Mouse (Mus musculus) C2C12 (cell line): ENCODE results near the gene Sh3kbp1. TPM values are rescaled to one million over a fixed set of nuclear protein-coding genes. Genes with fewer than 3 reads are reported as not detected.

ENCODE experiments used
- H3K27me3 ChIP-seq: one replicate; pipeline ENCODE4 v1.6.1; 2011; ENCODE audit not compliant: control insufficient read depth, insufficient read depth, insufficient read length
- H3K36me3 ChIP-seq: one replicate; pipeline ENCODE4 v1.6.1; 2011; ENCODE audit not compliant: control insufficient read depth, insufficient read depth
- H3K4me3 ChIP-seq: one replicate; pipeline ENCODE4 v1.5.1; 2011; ENCODE audit warnings: mild to moderate bottlenecking, control low read depth; ENCODE audit not compliant: poor library complexity, insufficient read depth, severe bottlenecking
- H3K79me2 ChIP-seq: one replicate; pipeline ENCODE4 v1.6.1; 2011; ENCODE audit not compliant: control insufficient read depth, insufficient read depth
- H3K79me3 ChIP-seq: one replicate; pipeline ENCODE4 v1.6.1; 2011; ENCODE audit warnings: low read depth, control low read depth
- H3ac ChIP-seq: one replicate; pipeline ENCODE3; 2011; ENCODE audit warnings: low read depth; ENCODE audit not compliant: control insufficient read depth, insufficient read length
- CEBPB ChIP-seq: IDR thresholded peaks from one replicate; pipeline ENCODE4 v1.6.1; 2011; ENCODE audit warnings: low read depth, mild to moderate bottlenecking, control low read depth, moderate library complexity
- CTCF ChIP-seq: IDR thresholded peaks from one replicate; pipeline ENCODE4 v1.5.1; 2011; ENCODE audit not compliant: control insufficient read depth, insufficient read depth, insufficient read length
- FOSL1 ChIP-seq: IDR thresholded peaks from one replicate; pipeline ENCODE4 v1.8.0; 2011; ENCODE audit warnings: mild to moderate bottlenecking, low read length; ENCODE audit not compliant: poor library complexity, insufficient read depth, severe bottlenecking
- MAX ChIP-seq: IDR thresholded peaks from one replicate; pipeline ENCODE4 v1.6.1; 2011; ENCODE audit warnings: mild to moderate bottlenecking, control low read depth
- MYOD1 ChIP-seq: IDR thresholded peaks from one replicate; pipeline ENCODE4 v1.6.1; 2011; ENCODE audit warnings: low read depth; ENCODE audit not compliant: control insufficient read depth, insufficient read length
- MYOG ChIP-seq: IDR thresholded peaks from one replicate; pipeline ENCODE4 v1.6.1; 2011; ENCODE audit not compliant: control insufficient read depth, insufficient read length; ENCODE audit errors: extremely low read depth
- USF1 ChIP-seq: IDR thresholded peaks from one replicate; pipeline ENCODE4 v1.6.1; 2011; ENCODE audit warnings: low read depth, mild to moderate bottlenecking, control low read depth, moderate library complexity
- polyA plus RNA-seq: library from polyadenylated mRNA; unstranded; fragments of >200 nt; fragmentation: generic; extraction: Trizol; gene quantifications from one replicate; pipeline ENCODE4 v1.2.1, GENCODE M21; 2012; ENCODE audit warnings: missing spikeins

The Sh3kbp1 gene
- polyA plus RNA-seq, 1 experiment, result 46.2 TPM

- Histone ChIP-seq H3ac (no peak overlapping the region), H3K79me3 (no peaks in the 10 kb centered on the region), H3K79me2 (no peaks in the 10 kb centered on the region), H3K27me3 (no peaks in the 10 kb centered on the region), H3K4me3 (no peak overlapping the region), H3K36me3 (peaks cover 10% of the 10 kb centered on the region)
- TF ChIP-seq CEBPB (no peak), CTCF (no peak), MAX (no peak), MYOG (no peak)
These were observed 316.5 kb downstream of the Sh3kbp1 start for GRCm38 (mm10) chrX:159943586-159943985.

GRCm38 (mm10) chrX:159953546-159954429 is 326.7 kb downstream of the Sh3kbp1 start:
- Histone ChIP-seq H3K36me3 (peaks cover 6% of the 10 kb centered on the region), H3K79me2 (no peaks in the 10 kb centered on the region), H3K79me3 (peaks cover 6% of the 10 kb centered on the region), H3K4me3 (no peak overlapping the region), H3ac (no peak overlapping the region), H3K27me3 (no peaks in the 10 kb centered on the region)
- TF ChIP-seq CEBPB, result peak; percentile 43
- TF ChIP-seq MYOD1, result peak; percentile 5
- no peak for TF ChIP-seq USF1
- no peak for TF ChIP-seq FOSL1

GRCm38 (mm10) chrX:159954430-159954779 is 327.3 kb downstream of the Sh3kbp1 start:
- Histone ChIP-seq H3K36me3 (peaks cover 11% of the 10 kb centered on the region), H3ac (no peak overlapping the region), H3K4me3 (no peak overlapping the region), H3K79me3 (peaks cover 6% of the 10 kb centered on the region), H3K27me3 (no peaks in the 10 kb centered on the region), H3K79me2 (no peaks in the 10 kb centered on the region)
- no peak for TF ChIP-seq MYOG

GRCm38 (mm10) chrX:159955433-159955832 is 328.4 kb downstream of the Sh3kbp1 start:
- Histone ChIP-seq H3K79me2 (no peaks in the 10 kb centered on the region), H3K79me3 (peaks cover 6% of the 10 kb centered on the region), H3ac (no peak overlapping the region), H3K27me3 (no peaks in the 10 kb centered on the region), H3K4me3 (no peak overlapping the region), H3K36me3 (peaks cover 11% of the 10 kb centered on the region)
- TF ChIP-seq MYOG (no peak), CEBPB (no peak), USF1 (no peak), MYOD1 (no peak), MAX (no peak), CTCF (no peak), FOSL1 (no peak)

GRCm38 (mm10) chrX:159961385-159961784 is 334.3 kb downstream of the Sh3kbp1 start:
- Histone ChIP-seq H3ac (no peak overlapping the region), H3K79me3 (no peaks in the 10 kb centered on the region), H3K4me3 (no peak overlapping the region), H3K36me3 (peaks cover 15% of the 10 kb centered on the region), H3K79me2 (no peaks in the 10 kb centered on the region), H3K27me3 (no peaks in the 10 kb centered on the region)
- TF ChIP-seq CEBPB, result no peak
- no peak for TF ChIP-seq MYOD1
- no peak for TF ChIP-seq CTCF
- TF ChIP-seq MYOG, result no peak
- TF ChIP-seq MAX, result no peak
- no peak for TF ChIP-seq USF1
- no peak for TF ChIP-seq FOSL1

- Histone ChIP-seq H3K27me3 (no peaks in the 10 kb centered on the region), H3K36me3 (peaks cover 16% of the 10 kb centered on the region), H3K79me3 (no peaks in the 10 kb centered on the region), H3ac (no peak overlapping the region), H3K4me3 (no peak overlapping the region), H3K79me2 (no peaks in the 10 kb centered on the region)
- no peak for TF ChIP-seq CTCF
These were observed 336.2 kb downstream of the Sh3kbp1 start for GRCm38 (mm10) chrX:159963273-159963672.
